18 mouse cellular contexts compared by ENCODE assay signal in the genomic region with DNA sequence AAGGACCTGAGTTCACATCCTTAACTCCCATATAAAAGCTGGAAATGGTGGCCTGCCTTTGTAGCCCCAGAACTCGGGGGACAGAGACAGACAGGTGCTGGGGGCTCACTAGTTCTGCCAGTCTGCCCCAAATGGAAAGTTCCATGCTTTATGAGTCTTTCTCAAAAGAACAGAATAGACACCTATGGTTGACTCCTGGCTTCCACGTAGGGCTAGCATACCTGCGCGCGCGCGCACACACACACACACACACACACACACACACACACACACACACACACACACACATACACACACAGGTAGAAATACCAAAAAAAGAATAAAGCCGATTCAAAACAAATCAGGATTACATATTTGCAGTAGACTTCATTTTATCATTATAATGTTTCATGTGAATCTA.
"Had no signal": no experiment of that assay in that cellular context is flagged by ENCODE, and none has a peak within 500 bp of the region (broad histone marks: within the 10 kb centered on the region; RNA-seq: fewer than 3 reads in every experiment).

No protein-coding gene starts in this region.

- H3K9ac ChIP-seq: hindbrain, embryonic 13.5 days; hindbrain, embryonic 15.5 days; intestine, embryonic 15.5 days; limb, embryonic 13.5 days; limb, embryonic 15.5 days; liver, embryonic 12.5 days; liver, embryonic 14.5 days had no signal

- H3K27me3 ChIP-seq: hindbrain, embryonic 13.5 days; hindbrain, embryonic 15.5 days; intestine, embryonic 15.5 days; limb, embryonic 13.5 days; limb, embryonic 15.5 days; liver, embryonic 12.5 days had no signal

- ATAC-seq: inflammation-experienced regulatory T-cells, adult 6 months; intestine, embryonic 15.5 days; intestine, postnatal 0 days; liver, embryonic 12.5 days had no signal

- DNase-seq: gastrocnemius, postnatal 25 days; kidney, adult 18-20 months; kidney, adult 8-10 months; kidney, postnatal 10 days; kidney, postnatal 25 days; kidney, postnatal 4 days; layer of hippocampus, postnatal 36 days; left cerebral cortex, postnatal 4 days had no signal

- H3K4me3 ChIP-seq: heart, embryonic 10.5 days; hindbrain, embryonic 13.5 days; hindbrain, embryonic 15.5 days; intestine, embryonic 15.5 days; limb, embryonic 13.5 days; limb, embryonic 15.5 days; liver, embryonic 12.5 days had no signal

- H3K4me2 ChIP-seq: hindbrain, embryonic 13.5 days; hindbrain, embryonic 15.5 days; intestine, embryonic 15.5 days; limb, embryonic 13.5 days; limb, embryonic 15.5 days; liver, embryonic 12.5 days had no signal

- H3K36me3 ChIP-seq: hindbrain, embryonic 13.5 days; hindbrain, embryonic 15.5 days; intestine, embryonic 15.5 days; limb, embryonic 13.5 days; limb, embryonic 15.5 days; liver, embryonic 12.5 days had no signal

- H3K4me1 ChIP-seq: intestine, embryonic 15.5 days; limb, embryonic 13.5 days; liver, embryonic 12.5 days had no signal

- H3K9me3 ChIP-seq: heart, embryonic 10.5 days; hindbrain, embryonic 13.5 days; hindbrain, embryonic 15.5 days; intestine, embryonic 15.5 days; limb, embryonic 13.5 days; limb, embryonic 15.5 days; liver, embryonic 12.5 days had no signal

- H3K27ac ChIP-seq: hindbrain, embryonic 15.5 days; intestine, embryonic 15.5 days; limb, embryonic 13.5 days; liver, embryonic 12.5 days; liver, embryonic 14.5 days had no signal
